Mouse (Mus musculus) heart, embryonic 14.5 days (tissue): ENCODE measurements around the gene Trim44. TPM values are rescaled to one million over a fixed set of nuclear protein-coding genes. Genes with fewer than 3 reads are reported as not detected.

Experiments
- ATAC-seq: fragments of 200-750 bp; cut with Nextera tagmentation; 2 replicates; pipeline ENCODE4 v1.8.0; 2017; ENCODE audit warnings: low read depth, moderate TSS enrichment; ENCODE audit not compliant: insufficient number of reproducible peaks, insufficient read depth, low FRiP score
- H3K27ac ChIP-seq, 2 experiments: fragments of 200-500 bp in 1 of 2; fragments of 300-500 bp in 1 of 2; sonication (generic) in 1 of 2; replicated peaks in 1 of 2; 2 replicates each; pipeline ENCODE4 v1.5.1; 2012 to 2014; ENCODE audit warnings: low read depth in 2 of 2, low read length in 2 of 2, control low read depth in 1 of 2, mild to moderate bottlenecking in 1 of 2, mixed read lengths in 1 of 2; ENCODE audit not compliant: control insufficient read depth in 1 of 2, insufficient read depth in 1 of 2
- H3K27me3 ChIP-seq: fragments of 300-500 bp; sonication (generic); 2 replicates; pipeline ENCODE4 v1.6.1; 2014; ENCODE audit warnings: mild to moderate bottlenecking, low read length, control low read depth; ENCODE audit not compliant: control insufficient read depth, insufficient read depth
- H3K36me3 ChIP-seq: fragments of 300-500 bp; sonication (generic); 2 replicates; pipeline ENCODE4 v1.6.1; 2014; ENCODE audit warnings: mild to moderate bottlenecking, control low read depth, low read length, mixed read lengths; ENCODE audit not compliant: control insufficient read depth, insufficient read depth
- H3K4me1 ChIP-seq, 2 experiments: fragments of 200-500 bp in 1 of 2; fragments of 300-500 bp in 1 of 2; sonication (generic) in 1 of 2; 2 replicates each; pipeline ENCODE4 v1.6.1; 2012 to 2014; ENCODE audit warnings: low read length in 2 of 2, control low read depth in 1 of 2, mixed read lengths in 1 of 2; ENCODE audit not compliant: control insufficient read depth in 2 of 2, insufficient read depth in 2 of 2
- H3K4me2 ChIP-seq: fragments of 300-500 bp; sonication (generic); 2 replicates; pipeline ENCODE4 v1.6.1; 2014; ENCODE audit warnings: mild to moderate bottlenecking, low read length
- H3K4me3 ChIP-seq, 2 experiments: fragments of 200-500 bp in 1 of 2; fragments of 300-500 bp in 1 of 2; sonication (generic) in 1 of 2; 2 replicates each; pipeline ENCODE4 v1.5.1; 2012 to 2014; ENCODE audit warnings: low read length in 2 of 2, mild to moderate bottlenecking in 2 of 2, control low read depth in 1 of 2, low read depth in 1 of 2, moderate library complexity in 1 of 2; ENCODE audit not compliant: control insufficient read depth in 1 of 2, insufficient read depth in 1 of 2
- H3K9ac ChIP-seq: fragments of 300-500 bp; sonication (generic); 2 replicates; pipeline ENCODE4 v1.6.1; 2014; ENCODE audit warnings: mild to moderate bottlenecking, low read length
- H3K9me3 ChIP-seq: fragments of 300-500 bp; sonication (generic); 2 replicates; pipeline ENCODE4 v1.6.1; 2016; ENCODE audit warnings: low read length, control low read depth; ENCODE audit not compliant: control insufficient read depth
- WGBS: fragments of 180-500 bp; shearing (Covaris S2); extraction: QIAGEN DNeasy Blood & Tissue Kit; methylation state at CpG from one replicate; pipeline ENCODE4 v1.1.7; 2014; 5-methylcytosine and 5-hydroxymethylcytosine counted together
- polyA plus RNA-seq: library from polyadenylated mRNA; unstranded; fragments of >200 nt; fragmentation: Nextera tagmentation; extraction: Ambion mirVana; gene quantifications from 2 replicates; pipeline ENCODE4 v1.2.1, GENCODE M21; 2014

Gene Trim44
- polyA plus RNA-seq, 1 experiment from 2014 or later, result 35.0 TPM

DNA sequence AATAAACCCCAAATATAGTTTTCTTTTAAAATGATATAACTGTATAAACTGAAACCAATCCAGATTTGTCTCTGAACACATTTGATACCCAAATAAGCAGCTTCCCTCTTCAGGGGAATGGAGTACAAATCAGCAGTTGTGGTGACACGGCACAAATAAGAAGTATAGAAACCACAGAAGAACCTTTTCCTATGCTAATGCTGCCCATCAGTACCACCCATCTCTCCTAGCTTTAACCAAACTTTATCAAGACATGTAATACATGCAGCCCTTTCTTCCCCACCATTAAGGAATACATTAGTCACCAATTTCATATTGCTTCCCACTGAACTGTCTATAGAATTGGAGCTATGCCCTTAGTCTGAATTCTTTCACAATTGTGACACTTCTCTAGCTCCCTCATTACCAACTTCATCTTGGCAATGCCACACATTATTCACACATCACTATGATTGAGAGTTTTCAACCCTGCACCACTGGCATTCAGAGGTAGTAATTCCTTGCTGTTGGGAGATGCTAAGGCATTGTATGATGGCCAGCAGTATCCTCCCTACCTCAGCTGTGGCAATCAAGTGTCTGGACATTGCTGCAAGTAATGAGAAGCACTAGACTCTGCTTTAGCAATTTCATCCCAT lies 44.6 kb downstream of the Trim44 start:
- no peak overlapping the region for H3K27ac ChIP-seq
- no peak for ATAC-seq
- 90% methylated on average over 1 of the region's 1 CpGs for WGBS

GRCm38 (mm10) chr2:102362266-102362665 lies 45.4 kb downstream of the Trim44 start:
- Histone ChIP-seq H3K4me3 (no peak overlapping the region), H3K9ac (no peak overlapping the region), H3K9me3 (no peaks in the 10 kb centered on the region), H3K27ac (no peak overlapping the region), H3K4me2 (no peak overlapping the region), H3K4me1 (peaks cover 5 to 39% of the 10 kb centered on the region in 2 experiments), H3K27me3 (no peaks in the 10 kb centered on the region), H3K36me3 (peaks cover 2% of the 10 kb centered on the region)
- ATAC-seq, result no peak
- 84% methylated on average over 2 of the region's 2 CpGs for WGBS

More for the DNA sequence above, 44.6 kb downstream of the Trim44 start:
- Histone ChIP-seq H3K9ac (no peak overlapping the region), H3K36me3 (no peaks in the 10 kb centered on the region), H3K4me1 (peaks cover 5 to 39% of the 10 kb centered on the region in 2 experiments), H3K4me2 (no peak overlapping the region), H3K9me3 (no peaks in the 10 kb centered on the region), H3K27me3 (no peaks in the 10 kb centered on the region), H3K4me3 (no peak overlapping the region)

DNA sequence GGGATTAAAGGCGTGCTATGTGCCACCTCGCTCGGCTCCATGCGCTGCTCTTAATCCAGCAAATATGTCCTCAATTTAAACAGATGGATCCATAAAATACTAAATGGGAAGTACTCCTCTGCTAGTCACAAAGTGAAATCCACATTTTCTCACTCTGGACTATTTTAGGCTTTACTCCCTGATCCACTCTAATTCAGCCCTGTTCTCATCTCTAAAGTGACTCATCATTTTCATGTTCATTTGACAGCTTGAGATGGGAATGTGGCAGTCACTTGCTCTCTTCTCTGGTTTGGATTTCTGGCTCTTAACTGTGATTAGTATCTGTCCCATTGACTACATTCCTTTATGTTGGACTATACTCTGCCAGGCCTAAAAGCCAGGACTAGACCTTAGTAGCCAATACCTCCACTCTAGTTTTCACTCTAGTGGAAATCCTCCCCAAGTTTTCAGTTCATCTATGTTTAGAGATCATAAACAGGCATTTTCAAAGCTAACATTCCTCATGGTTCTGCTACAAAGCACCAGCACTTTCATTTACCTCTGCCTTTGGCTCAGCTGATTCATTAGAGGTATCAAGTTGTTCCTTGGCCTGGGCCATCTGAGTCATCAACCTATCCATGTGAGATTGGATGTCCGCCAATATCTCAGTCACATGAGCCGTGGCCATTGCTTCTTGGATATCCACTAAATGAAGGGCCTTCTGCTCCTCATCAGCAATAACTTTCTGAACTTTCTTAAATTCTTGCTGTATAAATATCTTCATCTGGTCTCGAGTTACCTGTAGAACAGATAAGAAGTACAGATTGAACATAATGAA lies 50.5 kb downstream of the Trim44 start:
- Histone ChIP-seq H3K9ac (no peak overlapping the region), H3K27ac (no peak overlapping the region), H3K4me2 (no peak overlapping the region), H3K4me1 (0 out of 4 replicates have a peak, but pooled peaks cover 0 to 4% of the 10 kb centered on the region in 2 experiments), H3K4me3 (no peak overlapping the region), H3K36me3 (peaks cover 19% of the 10 kb centered on the region), H3K9me3 (no peaks in the 10 kb centered on the region), H3K27me3 (no peaks in the 10 kb centered on the region)
- no peak for ATAC-seq
- 86% methylated on average over 7 of the region's 7 CpGs for WGBS

GRCm38 (mm10) chr2:102354076-102354475 lies 53.6 kb downstream of the Trim44 start:
- H3K4me1 ChIP-seq, result 0 out of 4 replicates have a peak, but pooled peaks cover 0 to 4% of the 10 kb centered on the region in 2 experiments
- H3K9ac ChIP-seq, result no peak overlapping the region
- H3K27ac ChIP-seq, result no peak overlapping the region
- no peak overlapping the region for H3K4me2 ChIP-seq
- WGBS, result 54% methylated on average over 1 of the region's 1 CpGs
- H3K4me3 ChIP-seq, result no peak overlapping the region
- H3K27me3 ChIP-seq, result no peaks in the 10 kb centered on the region
- no peak for ATAC-seq
- peaks cover 19% of the 10 kb centered on the region for H3K36me3 ChIP-seq
- no peaks in the 10 kb centered on the region for H3K9me3 ChIP-seq

DNA sequence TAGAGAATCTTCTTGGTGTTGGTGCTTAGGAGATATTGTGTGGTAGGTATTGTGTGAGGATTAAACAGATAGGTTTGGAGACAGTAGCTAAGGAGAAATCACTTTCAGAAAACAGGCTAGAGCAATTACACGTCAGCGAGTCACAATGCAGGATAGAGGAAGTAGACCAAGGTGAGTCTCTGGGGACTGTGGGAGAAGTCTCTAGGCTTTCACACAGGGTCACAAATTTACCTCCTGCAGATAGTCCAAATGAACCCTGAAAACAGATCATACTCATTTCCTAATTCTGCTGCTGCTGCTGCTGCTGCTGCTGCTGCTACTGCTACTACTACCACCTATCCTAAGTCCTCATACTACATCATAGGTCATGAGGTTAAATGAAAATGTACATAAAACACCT lies 66.2 kb downstream of the Trim44 start:
- Histone ChIP-seq H3K9me3 (no peaks in the 10 kb centered on the region), H3K4me1 (no peaks in the 10 kb centered on the region), H3K36me3 (0 out of 2 replicates have a peak, but pooled peaks cover 11% of the 10 kb centered on the region), H3K27ac (no peak overlapping the region), H3K4me3 (no peak overlapping the region), H3K27me3 (no peaks in the 10 kb centered on the region), H3K4me2 (no peak overlapping the region), H3K9ac (no peak overlapping the region)
- 92% methylated on average over 2 of the region's 2 CpGs for WGBS
- no peak for ATAC-seq

DNA sequence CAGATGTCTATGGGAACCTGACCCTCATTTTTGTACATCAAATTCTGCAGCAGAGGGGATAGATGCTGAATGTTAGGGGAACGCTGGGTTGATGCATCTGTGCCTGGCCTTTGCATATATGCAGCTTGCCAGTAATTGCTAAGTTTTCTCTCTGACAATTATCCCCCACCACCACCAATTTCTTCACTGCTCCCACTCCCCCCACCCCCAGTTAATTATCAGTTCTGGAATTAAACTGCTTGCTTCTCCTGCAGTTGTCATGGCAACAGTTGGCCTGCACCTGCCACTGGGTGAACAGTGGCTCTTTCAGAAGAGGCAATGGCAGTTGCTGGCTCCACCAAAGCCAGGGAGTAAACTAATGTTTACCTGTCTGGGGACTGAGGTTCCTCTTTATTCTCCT lies 70.8 kb downstream of the Trim44 start:
- no peak for ATAC-seq
- no peaks in the 10 kb centered on the region for H3K36me3 ChIP-seq
- no peaks in the 10 kb centered on the region for H3K9me3 ChIP-seq
- WGBS, result 90% methylated on average over 1 of the region's 1 CpGs
- H3K27ac ChIP-seq, result no peak overlapping the region
- no peak overlapping the region for H3K4me2 ChIP-seq
- peaks cover 0 to 9% of the 10 kb centered on the region in 2 experiments; a peak in 2 of 4 replicates for H3K4me1 ChIP-seq
- H3K4me3 ChIP-seq, result no peak overlapping the region
- H3K27me3 ChIP-seq, result no peaks in the 10 kb centered on the region
- H3K9ac ChIP-seq, result no peak overlapping the region

DNA sequence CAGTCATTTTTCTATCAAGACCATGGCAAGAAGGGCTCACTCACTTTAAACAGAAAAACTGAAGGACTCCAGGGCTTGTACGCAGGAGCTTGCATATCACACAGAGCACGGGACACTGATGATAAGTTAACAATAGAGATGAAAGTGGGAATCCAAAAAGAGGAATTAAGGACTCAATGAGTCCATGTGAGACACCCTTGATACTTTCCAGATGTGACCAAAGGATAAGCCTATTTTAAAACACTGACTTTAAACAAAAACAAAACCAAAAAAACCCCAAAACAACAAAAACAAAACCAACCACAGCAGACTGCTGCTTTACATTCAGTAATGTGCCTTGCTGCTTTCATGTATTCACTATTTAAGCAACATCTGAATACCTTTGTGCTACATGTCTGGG lies 75.7 kb downstream of the Trim44 start:
- Histone ChIP-seq H3K4me1 (peaks cover 0 to 11% of the 10 kb centered on the region in 2 experiments; a peak in 2 of 4 replicates), H3K36me3 (no peaks in the 10 kb centered on the region), H3K27me3 (no peaks in the 10 kb centered on the region), H3K9ac (no peak overlapping the region), H3K4me3 (no peak overlapping the region), H3K27ac (no peak overlapping the region), H3K9me3 (no peaks in the 10 kb centered on the region), H3K4me2 (no peak overlapping the region)
- no peak for ATAC-seq
- WGBS, result 28% methylated on average over 2 of the region's 2 CpGs
